Mouse (Mus musculus): ENCODE measurements around the gene Vmn2r16.

Vmn2r16 gene

DNA sequence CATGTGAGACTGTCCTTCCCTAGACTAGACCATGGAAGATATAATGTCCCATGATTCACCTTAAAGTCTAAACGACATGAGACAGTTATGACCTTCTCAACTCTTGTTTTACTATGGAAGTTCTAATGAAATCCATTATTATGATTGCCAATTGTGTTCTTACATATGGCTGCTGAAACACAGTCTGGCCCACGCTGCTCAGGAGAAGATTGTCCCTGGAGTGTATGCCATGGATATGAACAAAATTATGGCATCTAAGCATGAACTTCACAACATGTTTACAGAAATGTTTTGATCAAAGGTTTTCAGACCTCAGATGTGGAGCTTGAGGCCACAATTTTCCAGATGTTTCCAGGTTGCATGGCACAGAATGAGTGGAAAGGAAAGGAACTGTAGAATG lies at the start of gene Vmn2r16:
TSS of gene Vmn2r16 (plus strand) at position 301 of the 400 bp plus-strand sequence.
- no peak for DNase-seq (ENCODE audit: low read depth, low spot score)

DNA sequence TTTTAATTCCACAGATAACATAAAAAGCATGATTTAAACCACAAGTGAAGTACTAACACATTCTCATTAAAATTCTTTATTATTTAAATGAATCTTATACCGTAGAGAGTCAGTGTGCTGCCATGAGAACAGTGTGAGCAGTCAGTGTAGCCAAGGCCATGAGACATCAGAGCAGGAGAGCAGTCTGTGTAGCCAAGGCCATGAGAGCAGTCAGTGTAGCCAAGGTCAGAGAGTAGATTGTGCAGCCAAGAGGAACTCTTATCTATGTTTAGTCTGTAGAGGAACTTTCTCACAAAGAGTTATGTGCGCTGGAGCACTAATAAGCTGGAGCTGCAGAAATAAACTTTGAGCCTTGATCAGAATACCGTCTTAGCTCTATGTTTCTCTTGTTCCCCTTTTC lies 35.3 kb upstream of the Vmn2r16 start:
- DNase-seq (ENCODE audit: low read depth, low spot score), result no peak

DNA sequence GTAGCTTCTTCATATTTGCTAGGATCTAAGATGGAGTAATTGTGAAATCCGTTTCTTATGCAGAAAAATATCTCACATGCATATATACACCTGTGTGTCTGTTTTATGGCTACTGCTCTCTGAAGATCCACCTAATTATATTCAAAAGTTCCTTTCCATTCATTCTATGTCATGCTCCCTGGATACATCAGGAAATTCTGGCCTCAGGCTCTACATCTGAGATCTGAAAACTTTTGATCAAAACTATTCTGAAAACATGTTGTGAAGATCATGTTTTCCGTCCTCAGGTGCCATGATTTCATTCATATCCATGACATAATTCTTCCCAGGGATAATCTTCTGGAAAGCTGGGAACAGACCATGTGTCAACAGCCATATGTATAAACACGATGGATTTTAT lies 32.4 kb upstream of the Vmn2r16 start, which contains the start of gene Vmn2r15:
TSS of gene Vmn2r15 (minus strand) at position 101 of the 400 bp plus-strand sequence.
- no peak for DNase-seq (ENCODE audit: low read depth, low spot score)

GRCm38 (mm10) chr5:109419388-109419787 lies 89.4 kb downstream of the Vmn2r16 start, which contains the start of gene Vmn2r17:
Vmn2r17 (plus strand) TSS chr5:109419688.
- DNase-seq (ENCODE audit: low read depth, low spot score), result no peak

Measured in brain, embryonic 18.5 days (tissue).